Mouse (Mus musculus) heart, embryonic 16.5 days (tissue): ENCODE results near the gene Mcat. TPM values are rescaled to one million over a fixed set of nuclear protein-coding genes. Genes with fewer than 3 reads are reported as not detected.
A peak's percentile ranks its signal among the peaks of the same experiment; 100 is the strongest.

Experiments used
- ATAC-seq: fragments of 200-750 bp; cut with Nextera tagmentation; replicated peaks from 2 replicates; pipeline ENCODE4 v1.8.0; 2017; ENCODE audit warnings: moderate number of reproducible peaks; ENCODE audit not compliant: insufficient read depth, low FRiP score; ENCODE audit errors: extremely low read depth
- H3K27ac ChIP-seq: fragments of 300-500 bp; sonication (generic); 2 replicates; pipeline ENCODE4 v1.5.1; 2014; ENCODE audit warnings: mild to moderate bottlenecking, low read length, control low read depth, moderate library complexity
- H3K27me3 ChIP-seq: fragments of 300-500 bp; sonication (generic); 2 replicates; pipeline ENCODE4 v1.6.1; 2014; ENCODE audit warnings: low read length, mixed read lengths; ENCODE audit not compliant: control insufficient read depth, insufficient read depth
- H3K36me3 ChIP-seq: fragments of 300-500 bp; sonication (generic); 2 replicates; pipeline ENCODE4 v1.6.1; 2014; ENCODE audit not compliant: control insufficient read depth, insufficient read depth
- H3K4me1 ChIP-seq: fragments of 300-500 bp; sonication (generic); 2 replicates; pipeline ENCODE4 v1.6.1; 2014; ENCODE audit warnings: low read length, mixed read lengths; ENCODE audit not compliant: control insufficient read depth, insufficient read depth
- H3K4me2 ChIP-seq: fragments of 300-500 bp; sonication (generic); 2 replicates; pipeline ENCODE4 v1.6.1; 2014; ENCODE audit warnings: low read depth, mild to moderate bottlenecking, control low read depth, low read length
- H3K4me3 ChIP-seq: fragments of 300-500 bp; sonication (generic); 2 replicates; pipeline ENCODE4 v1.5.1; 2014; ENCODE audit warnings: mild to moderate bottlenecking, control low read depth, low read length
- H3K9ac ChIP-seq: fragments of 300-500 bp; sonication (generic); 2 replicates; pipeline ENCODE4 v1.6.1; 2014; ENCODE audit warnings: low read length, control low read depth
- H3K9me3 ChIP-seq: fragments of 300-500 bp; sonication (generic); replicated peaks from 2 replicates; pipeline ENCODE4 v1.6.1; 2016; ENCODE audit warnings: low read length; ENCODE audit not compliant: control insufficient read depth
- WGBS: fragments of 180-500 bp; shearing (Covaris S2); extraction: QIAGEN DNeasy Blood & Tissue Kit; methylation state at CpG from one replicate; pipeline ENCODE4 v1.1.7; 2014; 5-methylcytosine and 5-hydroxymethylcytosine counted together
- polyA plus RNA-seq: library from polyadenylated mRNA; unstranded; fragments of >200 nt; fragmentation: Nextera tagmentation; extraction: Ambion mirVana; gene quantifications from 2 replicates; pipeline ENCODE4 v1.2.1, GENCODE M21; 2015

Mcat gene
- polyA plus RNA-seq, 1 experiment from 2014 or later: 32.9 TPM

- H3K27me3 ChIP-seq: no peaks in the 10 kb centered on the region
- H3K36me3 ChIP-seq: no peaks in the 10 kb centered on the region
- H3K4me3 ChIP-seq: peak within 1 kb of the TSS; percentile 85
- WGBS: under 1% methylated on average over 45 of the region's 45 CpGs
- peak within 1 kb of the TSS; percentile 93 for H3K4me2 ChIP-seq
- peaks cover 82% of the 10 kb centered on the region for H3K4me1 ChIP-seq
- peak within 1 kb of the TSS; percentile 68 for H3K27ac ChIP-seq
- no peaks in the 10 kb centered on the region for H3K9me3 ChIP-seq
- peak within 1 kb of the TSS; percentile 88 for H3K9ac ChIP-seq
- peak; percentile 53 for ATAC-seq
Observed at GRCm38 (mm10) chr15:83526424-83527091, 37.0 kb downstream of the Mcat start, which contains the start of gene Bik. TSS of gene Bik (plus strand) at chr15:83526862.

- H3K36me3 ChIP-seq: no peaks in the 10 kb centered on the region
- no peaks in the 10 kb centered on the region for H3K27me3 ChIP-seq
- H3K4me1 ChIP-seq: peaks cover 65% of the 10 kb centered on the region
- peak overlapping the region; percentile 93 for H3K27ac ChIP-seq
- peak overlapping the region; percentile 25 for H3K4me3 ChIP-seq
- H3K4me2 ChIP-seq: peak overlapping the region; percentile 93
- peak overlapping the region; percentile 61 for H3K9ac ChIP-seq
- ATAC-seq: no peak
- 62% methylated on average over 3 of the region's 3 CpGs for WGBS
- H3K9me3 ChIP-seq: no peaks in the 10 kb centered on the region
Observed at GRCm38 (mm10) chr15:83524333-83524729, 39.3 kb downstream of the Mcat start.

GRCm38 (mm10) chr15:83523638-83524332 is 39.8 kb downstream of the Mcat start:
- no peaks in the 10 kb centered on the region for H3K36me3 ChIP-seq
- H3K4me1 ChIP-seq: peaks cover 62% of the 10 kb centered on the region
- H3K27me3 ChIP-seq: no peaks in the 10 kb centered on the region
- WGBS: 23% methylated on average over 14 of the region's 14 CpGs
- peak overlapping the region; percentile 93 for H3K27ac ChIP-seq
- peak; percentile 82 for ATAC-seq
- H3K9ac ChIP-seq: peak overlapping the region; percentile 61
- no peaks in the 10 kb centered on the region for H3K9me3 ChIP-seq
- peak overlapping the region; percentile 93 for H3K4me2 ChIP-seq
- H3K4me3 ChIP-seq: peak overlapping the region; percentile 25

DNA sequence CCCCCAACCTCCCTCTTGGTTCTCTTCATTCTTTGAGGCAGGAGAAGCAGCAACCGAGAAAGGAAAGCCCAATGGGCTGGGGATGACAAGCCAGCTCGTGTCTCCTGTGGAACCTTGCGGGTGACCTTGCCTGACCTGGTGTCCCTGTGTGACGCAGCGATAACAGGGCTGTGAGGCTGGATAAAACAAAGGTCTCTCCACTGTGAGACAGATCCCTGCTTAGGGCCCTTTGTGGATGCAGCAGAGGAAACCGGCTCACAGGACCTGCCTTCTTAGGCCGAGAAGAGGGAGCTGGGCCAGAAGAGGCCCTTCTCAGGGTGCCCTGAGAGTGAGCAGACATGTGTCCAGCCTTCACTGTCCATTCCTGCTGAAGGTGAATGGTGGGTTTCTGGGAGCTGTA is 40.4 kb downstream of the Mcat start:
- peaks cover 62% of the 10 kb centered on the region for H3K4me1 ChIP-seq
- peak overlapping the region; percentile 93; the same call in 1 of the 2 replicates for H3K4me2 ChIP-seq
- 0 out of 2 replicates have a peak overlapping the region, but pooled peaks have one; percentile 3 for H3K4me3 ChIP-seq
- H3K27me3 ChIP-seq: no peaks in the 10 kb centered on the region
- ATAC-seq: peak; percentile 46
- WGBS: 11% methylated on average over 7 of the region's 7 CpGs
- H3K36me3 ChIP-seq: no peaks in the 10 kb centered on the region
- peak overlapping the region; percentile 93 for H3K27ac ChIP-seq
- H3K9me3 ChIP-seq: no peaks in the 10 kb centered on the region
- H3K9ac ChIP-seq: peak overlapping the region; percentile 47; the same call in 1 of the 2 replicates

DNA sequence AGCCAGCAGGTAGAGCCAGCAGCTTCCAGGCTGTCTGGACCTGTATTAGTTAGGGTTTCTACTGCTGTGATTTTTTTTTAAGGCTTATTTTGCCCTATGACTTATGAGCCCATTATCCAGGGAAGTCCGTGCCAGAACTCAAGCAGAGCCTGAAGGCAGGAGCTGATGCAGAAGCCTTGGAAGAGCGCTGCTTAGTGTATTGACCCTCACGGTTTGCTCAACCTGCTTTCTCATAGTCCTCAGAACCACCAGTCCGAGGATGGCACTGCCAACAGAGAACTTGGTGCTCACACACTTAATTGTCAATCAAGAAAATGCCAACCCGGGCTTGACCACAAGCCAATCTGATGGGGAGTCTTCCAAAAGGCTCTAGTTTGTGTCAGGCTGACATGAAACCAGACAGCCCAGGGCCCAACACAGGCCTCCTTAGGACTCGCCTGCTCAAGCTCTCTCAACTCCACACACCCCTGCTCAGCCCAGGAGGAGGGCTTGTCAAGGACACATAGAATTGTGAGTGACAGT is 42.7 kb downstream of the Mcat start:
- H3K4me1 ChIP-seq: peaks cover 46% of the 10 kb centered on the region
- H3K36me3 ChIP-seq: no peaks in the 10 kb centered on the region
- ATAC-seq: no peak
- 81% methylated on average over 6 of the region's 6 CpGs for WGBS
- no peak overlapping the region for H3K27ac ChIP-seq
- no peak overlapping the region for H3K4me3 ChIP-seq
- no peaks in the 10 kb centered on the region for H3K27me3 ChIP-seq
- H3K9ac ChIP-seq: no peak overlapping the region
- no peaks in the 10 kb centered on the region for H3K9me3 ChIP-seq
- H3K4me2 ChIP-seq: no peak overlapping the region

DNA sequence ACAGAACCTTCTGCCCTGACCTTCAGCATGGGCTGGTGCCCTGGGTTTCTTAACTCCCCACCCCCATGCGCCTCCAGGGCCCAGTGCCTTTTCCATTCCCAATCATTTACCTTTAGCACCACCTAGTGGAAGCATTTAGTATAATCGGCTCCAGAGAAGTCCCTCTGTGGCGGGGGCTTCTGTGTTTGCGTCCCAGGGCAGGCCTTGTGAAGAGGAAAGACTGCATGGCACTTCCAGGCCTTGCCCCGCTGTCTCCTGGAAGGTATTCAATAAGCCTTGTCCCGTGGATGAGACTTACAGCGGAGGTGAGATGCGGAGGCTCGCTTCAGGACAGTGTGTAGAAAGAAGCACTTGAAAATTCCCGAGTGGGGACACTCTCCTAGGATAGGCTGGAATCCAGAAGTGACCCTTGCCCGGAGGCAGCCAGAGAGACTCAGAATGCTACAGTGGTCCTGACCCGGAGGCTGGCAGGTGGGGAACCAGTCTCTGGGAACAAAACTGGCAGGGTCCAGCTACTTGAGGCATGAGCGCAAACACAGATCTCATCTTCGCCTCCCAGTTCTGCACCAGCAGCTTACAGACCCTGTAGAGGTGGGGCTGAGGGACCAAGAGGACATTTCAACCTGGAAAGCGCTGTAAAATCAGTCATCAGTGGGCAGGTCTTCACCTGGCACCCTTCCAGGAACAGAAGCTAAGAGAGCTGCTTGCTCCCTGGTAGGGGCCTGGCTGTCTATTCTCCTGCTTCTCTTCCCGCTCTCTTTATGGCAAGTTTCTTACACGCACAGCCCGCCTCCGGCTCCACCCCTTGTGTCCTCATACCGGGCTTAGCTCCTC is 45.2 kb downstream of the Mcat start:
- Histone ChIP-seq H3K9ac (peak overlapping the region; percentile 58), H3K4me1 (peaks cover 21% of the 10 kb centered on the region), H3K9me3 (no peaks in the 10 kb centered on the region), H3K4me3 (no peak overlapping the region), H3K4me2 (peak overlapping the region; percentile 57), H3K27ac (no peak overlapping the region), H3K36me3 (no peaks in the 10 kb centered on the region), H3K27me3 (no peaks in the 10 kb centered on the region)
- WGBS: 27% methylated on average over 20 of the region's 20 CpGs
- peak; percentile 75 for ATAC-seq

DNA sequence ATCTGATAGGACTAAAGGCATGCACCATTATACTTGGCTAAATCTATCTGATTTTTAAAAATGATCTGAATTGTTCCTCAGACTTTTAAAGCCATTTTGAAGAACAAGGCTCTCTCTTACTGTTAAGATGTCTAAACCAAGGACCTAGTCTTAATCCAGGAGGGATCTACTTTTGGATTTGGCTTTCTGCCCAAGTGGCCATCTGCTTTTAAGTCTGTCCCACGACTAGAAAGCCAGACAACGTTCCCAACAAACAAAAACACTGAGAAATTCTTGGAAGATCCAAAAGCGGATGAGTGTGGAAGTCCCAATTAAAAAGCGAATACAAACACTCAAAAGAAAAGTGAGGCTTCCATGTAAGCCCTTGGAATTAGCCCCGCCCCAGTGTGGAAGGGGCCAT is 48.6 kb downstream of the Mcat start:
- no peak overlapping the region for H3K27ac ChIP-seq
- H3K9me3 ChIP-seq: no peaks in the 10 kb centered on the region
- no peaks in the 10 kb centered on the region for H3K27me3 ChIP-seq
- 56% methylated on average over 5 of the region's 5 CpGs for WGBS
- ATAC-seq: no peak
- no peak overlapping the region for H3K9ac ChIP-seq
- H3K36me3 ChIP-seq: no peaks in the 10 kb centered on the region
- H3K4me2 ChIP-seq: no peak overlapping the region
- no peak overlapping the region for H3K4me3 ChIP-seq
- H3K4me1 ChIP-seq: peaks cover 12% of the 10 kb centered on the region

DNA sequence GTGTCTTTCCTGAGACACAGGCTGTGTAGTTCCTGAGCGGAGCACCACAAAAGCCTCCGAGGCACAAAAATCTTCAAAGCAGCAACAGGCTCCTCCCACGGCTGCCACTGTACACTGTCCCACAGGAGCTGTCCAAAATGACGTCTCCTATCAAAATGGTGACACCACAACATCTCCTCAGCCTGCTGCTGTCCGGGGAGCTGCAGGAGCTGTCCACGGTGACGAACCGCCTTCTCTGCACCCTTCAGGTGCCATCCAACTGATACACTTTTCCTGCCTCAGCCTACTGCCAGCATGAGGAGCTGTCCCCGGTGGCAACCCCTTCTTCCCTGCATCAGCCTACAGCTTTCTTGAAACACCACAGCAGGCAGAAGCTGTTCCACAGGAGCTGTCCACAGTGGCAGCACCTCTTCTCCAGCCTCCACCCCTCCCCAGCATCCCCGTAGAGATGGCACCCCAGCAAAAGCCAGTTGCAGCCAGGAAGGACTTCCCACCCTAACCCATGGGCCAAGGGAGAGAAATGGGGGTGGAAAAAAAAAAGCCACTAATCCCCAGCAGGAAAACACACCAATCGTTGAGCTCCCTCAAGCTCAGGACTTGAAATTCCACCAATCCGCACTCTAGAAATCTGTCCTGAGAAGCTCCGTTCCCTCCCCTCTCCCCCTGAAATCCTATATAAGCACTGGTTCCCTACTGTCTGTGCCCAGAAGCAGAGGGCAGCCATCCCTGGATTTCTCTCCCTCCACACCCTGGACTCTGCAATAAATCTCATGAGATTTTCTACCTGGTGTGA is 50.9 kb downstream of the Mcat start:
- no peak overlapping the region for H3K9ac ChIP-seq
- no peak overlapping the region for H3K27ac ChIP-seq
- no peak for ATAC-seq
- H3K4me3 ChIP-seq: no peak overlapping the region
- no peaks in the 10 kb centered on the region for H3K27me3 ChIP-seq
- WGBS: 66% methylated on average over 13 of the region's 13 CpGs
- H3K4me1 ChIP-seq: peaks cover 5% of the 10 kb centered on the region; the same call in 1 of the 2 replicates
- no peaks in the 10 kb centered on the region for H3K36me3 ChIP-seq
- no peaks in the 10 kb centered on the region for H3K9me3 ChIP-seq
- no peak overlapping the region for H3K4me2 ChIP-seq
